Mouse (Mus musculus) MEL (cell line): ENCODE measurements at regions not wholly inside any gene's neighbourhood (a gene's known extent, or its start where the extent isn't known, plus 50 kb on each side); places are given as distances from the start of the nearest gene placed in this dataset.

Source experiments
- DNase-seq: peaks from one replicate; pipeline ENCODE4 v3.0.0; 2011; ENCODE audit warnings: low read depth, low spot score
- H3K27ac ChIP-seq: 2 replicates; pipeline ENCODE4 v1.5.1; 2012; ENCODE audit warnings: low read depth, mild to moderate bottlenecking, control low read depth, low read length, moderate library complexity; ENCODE audit not compliant: control insufficient read depth
- H3K27me3 ChIP-seq, 2 experiments: fragments of 150-350 bp in 1 of 2; sonication (generic) in 1 of 2; 2 replicates each; pipeline ENCODE4 v1.6.1; 2012; ENCODE audit warnings: low read length in 2 of 2, mild to moderate bottlenecking in 2 of 2, improper control_type of control experiment in 1 of 2, moderate library complexity in 1 of 2; ENCODE audit not compliant: insufficient read depth in 2 of 2, control insufficient read depth in 1 of 2
- H3K36me3 ChIP-seq, 2 experiments: 2 replicates each; pipeline ENCODE4 v1.6.1; 2012 to 2014; ENCODE audit warnings: low read length in 2 of 2, improper control_type of control experiment in 1 of 2, inconsistent platforms in 1 of 2, mild to moderate bottlenecking in 1 of 2; ENCODE audit not compliant: insufficient read depth in 2 of 2, control insufficient read depth in 1 of 2
- H3K4me1 ChIP-seq, 2 experiments: fragments of 150-350 bp in 1 of 2; sonication (generic) in 1 of 2; 2 replicates each; pipeline ENCODE4 v1.6.1; 2012; ENCODE audit warnings: low read length in 2 of 2, improper control_type of control experiment in 1 of 2, mild to moderate bottlenecking in 1 of 2; ENCODE audit not compliant: insufficient read depth in 2 of 2, control insufficient read depth in 1 of 2
- H3K4me3 ChIP-seq, 2 experiments: fragments of 150-350 bp in 1 of 2; sonication (generic) in 1 of 2; 2 replicates each; pipeline ENCODE4 v1.5.1; 2012; ENCODE audit warnings: low read depth in 2 of 2, low read length in 2 of 2, mild to moderate bottlenecking in 2 of 2, moderate library complexity in 2 of 2, control low read depth in 1 of 2, improper control_type of control experiment in 1 of 2; ENCODE audit not compliant: control insufficient read depth in 1 of 2, insufficient read depth in 1 of 2
- H3K79me2 ChIP-seq: 2 replicates; pipeline ENCODE4 v1.6.1; 2012; ENCODE audit warnings: mild to moderate bottlenecking, low read length, moderate library complexity; ENCODE audit not compliant: control insufficient read depth, poor library complexity, insufficient read depth
- H3K9ac ChIP-seq: 2 replicates; pipeline ENCODE4 v1.6.1; 2012; ENCODE audit warnings: low read depth, mild to moderate bottlenecking, control low read depth, low read length, moderate library complexity; ENCODE audit not compliant: control insufficient read depth, poor library complexity, severe bottlenecking
- H3K9me3 ChIP-seq: fragments of 150-350 bp; sonication (generic); replicated peaks from 2 replicates; pipeline ENCODE4 v1.6.1; 2012; ENCODE audit warnings: mild to moderate bottlenecking, low read length, improper control_type of control experiment, moderate library complexity; ENCODE audit not compliant: insufficient read depth
- CHD1 ChIP-seq: IDR thresholded peaks from 2 replicates; pipeline ENCODE4 v1.6.1; 2012; ENCODE audit warnings: low read depth, mild to moderate bottlenecking, inconsistent platforms, low read length, improper control_type of control experiment
- CHD2 ChIP-seq: IDR thresholded peaks from 2 replicates; pipeline ENCODE4 v1.6.1; 2011; ENCODE audit warnings: low read length, improper control_type of control experiment
- ELF1 ChIP-seq: IDR thresholded peaks from 2 replicates; pipeline ENCODE4 v1.6.1; 2014; ENCODE audit warnings: low read depth, mild to moderate bottlenecking, inconsistent platforms, low read length, improper control_type of control experiment, moderate library complexity
- GABPA ChIP-seq: IDR thresholded peaks from 2 replicates; pipeline ENCODE4 v1.6.1; 2012; ENCODE audit warnings: low read depth, mild to moderate bottlenecking, inconsistent platforms, low read length, improper control_type of control experiment, moderate library complexity
- GATA1 ChIP-seq: IDR thresholded peaks from 2 replicates; pipeline ENCODE4 v1.6.1; 2011; ENCODE audit warnings: low read depth, low read length, improper control_type of control experiment
- HCFC1 ChIP-seq: IDR thresholded peaks from 2 replicates; pipeline ENCODE4 v1.6.1; 2012; ENCODE audit warnings: low read depth, mild to moderate bottlenecking, inconsistent platforms, low read length, improper control_type of control experiment, moderate library complexity
- JUND ChIP-seq: IDR thresholded peaks from 2 replicates; pipeline ENCODE4 v1.6.1; 2011; ENCODE audit warnings: low read depth, mild to moderate bottlenecking, improper control_type of control experiment, low read length
- MAZ ChIP-seq: IDR thresholded peaks from 2 replicates; pipeline ENCODE4 v1.6.1; 2012; ENCODE audit warnings: low read depth, mild to moderate bottlenecking, inconsistent platforms, low read length, improper control_type of control experiment
- MEF2A ChIP-seq: IDR thresholded peaks from 2 replicates; pipeline ENCODE4 v1.6.1; 2014; ENCODE audit warnings: low read depth, mild to moderate bottlenecking, inconsistent platforms, low read length, improper control_type of control experiment; ENCODE audit not compliant: poor library complexity, insufficient replicate concordance, severe bottlenecking; ENCODE audit errors: extremely low read depth
- NELFE ChIP-seq: IDR thresholded peaks from 2 replicates; pipeline ENCODE4 v1.6.1; 2011; ENCODE audit warnings: low read depth, low read length, improper control_type of control experiment
- POLR2AphosphoS2 ChIP-seq: IDR thresholded peaks from 2 replicates; pipeline ENCODE4 v1.6.1; 2011; ENCODE audit warnings: low read length, improper control_type of control experiment
- POLR2AphosphoS5 ChIP-seq: IDR thresholded peaks from 2 replicates; pipeline ENCODE4 v1.6.1; 2012; ENCODE audit warnings: low read depth, borderline replicate concordance, mild to moderate bottlenecking, inconsistent platforms, low read length, moderate library complexity, mixed read lengths
- RCOR1 ChIP-seq: IDR thresholded peaks from 2 replicates; pipeline ENCODE4 v1.6.1; 2012; ENCODE audit warnings: low read depth, mild to moderate bottlenecking, inconsistent platforms, low read length, improper control_type of control experiment
- SIN3A ChIP-seq: IDR thresholded peaks from 2 replicates; pipeline ENCODE4 v1.6.1; 2012; ENCODE audit warnings: low read length, improper control_type of control experiment, inconsistent platforms
- TAL1 ChIP-seq: IDR thresholded peaks from 2 replicates; pipeline ENCODE4 v1.6.1; 2012; ENCODE audit warnings: mild to moderate bottlenecking, inconsistent platforms, low read length, moderate library complexity, mixed read lengths
- TCF12 ChIP-seq: IDR thresholded peaks from 2 replicates; pipeline ENCODE4 v1.6.1; 2014; ENCODE audit warnings: low read depth, mild to moderate bottlenecking, inconsistent platforms, low read length, improper control_type of control experiment, moderate library complexity
- UBTF ChIP-seq: IDR thresholded peaks from 2 replicates; pipeline ENCODE4 v1.6.1; 2012; ENCODE audit warnings: low read depth, mild to moderate bottlenecking, inconsistent platforms, low read length, improper control_type of control experiment, moderate library complexity, borderline replicate concordance; ENCODE audit not compliant: insufficient read depth
- USF1 ChIP-seq: IDR thresholded peaks from 2 replicates; pipeline ENCODE4 v1.6.1; 2014; ENCODE audit warnings: low read depth, mild to moderate bottlenecking, inconsistent platforms, low read length, improper control_type of control experiment, moderate library complexity
- ZC3H11A ChIP-seq: IDR thresholded peaks from 2 replicates; pipeline ENCODE4 v1.6.1; 2012; ENCODE audit warnings: low read depth, mild to moderate bottlenecking, inconsistent platforms, low read length, improper control_type of control experiment
- ZMIZ1 ChIP-seq: IDR thresholded peaks from 2 replicates; pipeline ENCODE4 v1.6.1; 2012; ENCODE audit warnings: low read depth, mild to moderate bottlenecking, inconsistent platforms, low read length, improper control_type of control experiment, moderate library complexity

GRCm38 (mm10) chr1:81624141-81624540 lies 547.4 kb downstream of the Nyap2 start:
- no peaks in the 10 kb centered on the region for H3K9me3 ChIP-seq
- no peaks in the 10 kb centered on the region for H3K4me1 ChIP-seq
- no peak for TF ChIP-seq TAL1
- TF ChIP-seq USF1: no peak
- no peak for TF ChIP-seq ELF1
- TF ChIP-seq POLR2AphosphoS2: no peak
- TF ChIP-seq GATA1: no peak
- no peak for TF ChIP-seq SIN3A
- TF ChIP-seq TCF12: no peak
- no peak for TF ChIP-seq RCOR1
- TF ChIP-seq HCFC1: no peak
- TF ChIP-seq, all 39 proteins: peak for 0
- H3K36me3 ChIP-seq: no peaks in the 10 kb centered on the region
- H3K27me3 ChIP-seq: no peaks in the 10 kb centered on the region
- DNase-seq: no peak
- no peak overlapping the region for H3K27ac ChIP-seq
- H3K4me3 ChIP-seq: no peak overlapping the region
- H3K79me2 ChIP-seq: no peaks in the 10 kb centered on the region
- no peak overlapping the region for H3K9ac ChIP-seq

- H3K9ac ChIP-seq: no peak overlapping the region
- H3K9me3 ChIP-seq: no peaks in the 10 kb centered on the region
- no peaks in the 10 kb centered on the region for H3K27me3 ChIP-seq
- DNase-seq: no peak
- no peaks in the 10 kb centered on the region for H3K79me2 ChIP-seq
- no peaks in the 10 kb centered on the region for H3K4me1 ChIP-seq
- TF ChIP-seq NELFE: no peak
- no peak for TF ChIP-seq MEF2A
- TF ChIP-seq CHD2: no peak
- TF ChIP-seq POLR2AphosphoS5: no peak
- TF ChIP-seq CHD1: no peak
- TF ChIP-seq ZC3H11A: no peak
- TF ChIP-seq, all 39 proteins: peak for 0
- Histone ChIP-seq H3K36me3 (no peaks in the 10 kb centered on the region), H3K4me3 (no peak overlapping the region), H3K27ac (no peak overlapping the region)
Observed at GRCm38 (mm10) chr1:81632704-81633103, 556.0 kb downstream of the Nyap2 start.

GRCm38 (mm10) chr1:81637357-81637756 lies 560.6 kb downstream of the Nyap2 start:
- Histone ChIP-seq H3K9ac (no peak overlapping the region), H3K4me1 (no peaks in the 10 kb centered on the region), H3K27me3 (no peaks in the 10 kb centered on the region), H3K9me3 (no peaks in the 10 kb centered on the region), H3K4me3 (no peak overlapping the region), H3K36me3 (no peaks in the 10 kb centered on the region), H3K79me2 (no peaks in the 10 kb centered on the region), H3K27ac (no peak overlapping the region)
- no peak for DNase-seq
- TF ChIP-seq HCFC1: no peak
- TF ChIP-seq ZMIZ1: no peak
- no peak for TF ChIP-seq POLR2AphosphoS2
- no peak for TF ChIP-seq CHD2
- no peak for TF ChIP-seq USF1
- TF ChIP-seq NELFE: no peak
- TF ChIP-seq GABPA: no peak
- TF ChIP-seq MAZ: no peak
- no peak for TF ChIP-seq UBTF
- TF ChIP-seq JUND: no peak
